Comparison of ENCODE assay signal across 9 mouse cellular contexts in genomic region chr15:83447791-83448544, GRCm38 (mm10). TPM values are rescaled to one million over a fixed set of nuclear protein-coding genes. Genes with fewer than 3 reads are reported as not detected.
DNase-seq lines count a peak whose midpoint lies in the region; ATAC-seq and TF ChIP-seq lines count a peak whose summit lies in the region.
"Had no signal": no experiment of that assay in that cellular context is flagged by ENCODE, and none has a peak within 500 bp of the region (broad histone marks: within the 10 kb centered on the region; RNA-seq: fewer than 3 reads in every experiment).

No protein-coding gene starts in this region.

- H3K9ac ChIP-seq in hindbrain, postnatal 0 days (replicated peaks; ENCODE audit: low read length), result no peak overlapping the region
- H3K9ac ChIP-seq in hindbrain, embryonic 16.5 days (ENCODE audit: low read depth, low read length), result no peak overlapping the region

- H3K4me2 ChIP-seq in hindbrain, postnatal 0 days (ENCODE audit: low read depth, low read length), result no peak overlapping the region
- no peak overlapping the region for H3K4me2 ChIP-seq in hindbrain, embryonic 16.5 days (ENCODE audit: low read length)

- no peak for TF ChIP-seq CTCF in hindbrain, postnatal 0 days (IDR thresholded peaks at IDR 0.05; ENCODE audit: low read depth)
- no peak for TF ChIP-seq CTCF in brain, embryonic 14.5 days (IDR thresholded peaks at IDR 0.05; ENCODE audit: borderline replicate concordance, extremely low read depth, insufficient read depth, insufficient read length)

- no peak for TF ChIP-seq POLR2A in brain, embryonic 14.5 days (IDR thresholded peaks at IDR 0.05; ENCODE audit: borderline replicate concordance, extremely low read depth, insufficient read depth, insufficient read length, poor library complexity, severe bottlenecking)

- no peaks in the 10 kb centered on the region for H3K9me3 ChIP-seq in hindbrain, postnatal 0 days (ENCODE audit: low read length)
- no peaks in the 10 kb centered on the region for H3K9me3 ChIP-seq in hindbrain, embryonic 16.5 days (ENCODE audit: control insufficient read depth, low read length)

- H3K36me3 ChIP-seq in hindbrain, postnatal 0 days (ENCODE audit: insufficient read depth, low read length), result no peaks in the 10 kb centered on the region
- H3K36me3 ChIP-seq in hindbrain, embryonic 16.5 days (ENCODE audit: control insufficient read depth, insufficient read depth, low read length), result no peaks in the 10 kb centered on the region

- H3K4me3 ChIP-seq in hindbrain, postnatal 0 days (ENCODE audit: low read length), result no peak overlapping the region
- H3K4me3 ChIP-seq in hindbrain, embryonic 16.5 days (ENCODE audit: low read length), result no peak overlapping the region
- H3K4me3 ChIP-seq: erythroblast, embryonic 14.5 days had no signal

- H3K27me3 ChIP-seq in hindbrain, postnatal 0 days (ENCODE audit: insufficient read depth, low read length), result no peaks in the 10 kb centered on the region
- H3K27me3 ChIP-seq in hindbrain, embryonic 16.5 days (replicated peaks; ENCODE audit: control insufficient read depth, insufficient read depth, low read length), result no peaks in the 10 kb centered on the region

- peak; percentile 33 for DNase-seq in hindbrain, postnatal 0 days (ENCODE audit: low spot score)
- peak; percentile 46 for DNase-seq in brain, embryonic 14.5 days (ENCODE audit: low read depth)
- peak; percentile 72 to 77 for DNase-seq in layer of hippocampus, postnatal 36 days
- DNase-seq in right cerebral cortex, postnatal 10 days (ENCODE audit: low spot score in 2 of 2), result peak; percentile 75 to 86
- no peak for DNase-seq in neural tube, embryonic 10.5 days (ENCODE audit: extremely low spot score, low spot score)
- no peak for DNase-seq in T-cell, adult 2 months (ENCODE audit: low spot score)
- DNase-seq in embryo, embryonic 10 days (ENCODE audit: low spot score), result no peak

- H3K27ac ChIP-seq in hindbrain, postnatal 0 days, result no peak overlapping the region; the same call in 1 of the 2 replicates
- H3K27ac ChIP-seq in hindbrain, embryonic 16.5 days (ENCODE audit: low read depth, low read length), result no peak overlapping the region

- no peak for ATAC-seq in hindbrain, postnatal 0 days
- no peak for ATAC-seq in hindbrain, embryonic 16.5 days

- peaks cover 5% of the 10 kb centered on the region; the same call in 1 of the 2 replicates for H3K4me1 ChIP-seq in hindbrain, postnatal 0 days (ENCODE audit: insufficient read depth, low read length)
- H3K4me1 ChIP-seq in hindbrain, embryonic 16.5 days (ENCODE audit: control insufficient read depth, insufficient read depth, low read depth, low read length), result peaks cover 3% of the 10 kb centered on the region

- 51% methylated on average over 10 of the region's 10 CpGs for WGBS in hindbrain, postnatal 0 days
- WGBS in hindbrain, embryonic 16.5 days, result 54% methylated on average over 10 of the region's 10 CpGs

RNA-seq across cellular contexts. Expression of gene Pacsin2, which starts 16.4 kb away (rescaled TPM):
- 18.7 and 19.5 TPM in 2 replicates for total RNA-seq in hindbrain, postnatal 0 days (2014; rRNA removed)
- 19.3 and 20.0 TPM in 2 replicates for polyA plus RNA-seq in hindbrain, postnatal 0 days (2015; fragmentation: Nextera tagmentation; extraction: Ambion mirVana)
- polyA plus RNA-seq in hindbrain, embryonic 16.5 days (2015; fragmentation: Nextera tagmentation; extraction: Ambion mirVana), result 26.9 and 32.1 TPM in 2 replicates
- polyA plus RNA-seq in brain, embryonic 14.5 days (2012; rRNA removed), result 23.7 and 31.4 TPM in 2 replicates
- 100 to 1,000 TPM in 1 of 2 experiments, 10 to 100 TPM in 1; 82.0 to 102 TPM for total RNA-seq in layer of hippocampus, postnatal 36 days (2021)

Comparison
In these comparisons a context has a peak if more than half of its experiments do, and no peak if none do; other contexts are left out.
1. DNase-seq: peak in hindbrain, postnatal 0 days (single experiment), brain, embryonic 14.5 days (single experiment), layer of hippocampus, postnatal 36 days (2 of 2) and right cerebral cortex, postnatal 10 days (2 of 2); none in neural tube, embryonic 10.5 days (single experiment), T-cell, adult 2 months (single experiment) and embryo, embryonic 10 days (single experiment).